Mouse (Mus musculus): ENCODE data around the gene Tgm1.
A peak's percentile ranks its signal among the peaks of the same experiment; 100 is the strongest.

- no peak for TF ChIP-seq POLR2A (IDR thresholded peaks at IDR 0.05; ENCODE audit: borderline replicate concordance, insufficient read depth, low read length)
- peak; percentile 96 for TF ChIP-seq CTCF (IDR thresholded peaks at IDR 0.05; ENCODE audit: borderline replicate concordance, insufficient read depth, low read depth, low read length)
Observed at GRCm38 (mm10) chr14:55743711-55744110, 30.0 kb upstream of the Tgm1 start.
